Mouse (Mus musculus) lung, embryonic 16.5 days (tissue): ENCODE measurements around the gene Cpn1. TPM values are rescaled to one million over a fixed set of nuclear protein-coding genes. Genes with fewer than 3 reads are reported as not detected.
A peak's percentile ranks its signal among the peaks of the same experiment; 100 is the strongest.
"Not testable (repeated sequence)": the region's sequence is repeated elsewhere in the genome, so short reads cannot be mapped to it uniquely, and the experiment has no call there.

Experiments used
- ATAC-seq: fragments of 200-750 bp; cut with Nextera tagmentation; 2 replicates; pipeline ENCODE4 v1.8.0; 2017; ENCODE audit warnings: low read depth, mild to moderate bottlenecking, moderate library complexity
- H3K27ac ChIP-seq: fragments of 300-500 bp; sonication (generic); 2 replicates; pipeline ENCODE4 v1.5.1; 2014; ENCODE audit warnings: mild to moderate bottlenecking, control low read depth, low read length
- H3K27me3 ChIP-seq: fragments of 300-500 bp; sonication (generic); 2 replicates; pipeline ENCODE4 v1.6.1; 2014; ENCODE audit warnings: low read depth, low read length, mixed read lengths; ENCODE audit not compliant: control insufficient read depth, insufficient read depth
- H3K36me3 ChIP-seq: fragments of 300-500 bp; sonication (generic); 2 replicates; pipeline ENCODE4 v1.6.1; 2014; ENCODE audit warnings: low read length; ENCODE audit not compliant: control insufficient read depth, insufficient read depth
- H3K4me1 ChIP-seq: fragments of 300-500 bp; sonication (generic); replicated peaks from 2 replicates; pipeline ENCODE4 v1.6.1; 2014; ENCODE audit warnings: low read length, mixed read lengths; ENCODE audit not compliant: control insufficient read depth, insufficient read depth
- H3K4me2 ChIP-seq: fragments of 300-500 bp; sonication (generic); 2 replicates; pipeline ENCODE4 v1.6.1; 2014; ENCODE audit warnings: low read depth, low read length, control low read depth
- H3K4me3 ChIP-seq: fragments of 300-500 bp; sonication (generic); 2 replicates; pipeline ENCODE4 v1.5.1; 2014; ENCODE audit warnings: mild to moderate bottlenecking, low read length, control low read depth
- H3K9ac ChIP-seq: fragments of 300-500 bp; sonication (generic); 2 replicates; pipeline ENCODE4 v1.6.1; 2014; ENCODE audit warnings: low read length, control low read depth
- H3K9me3 ChIP-seq: fragments of 300-500 bp; sonication (generic); 2 replicates; pipeline ENCODE4 v1.6.1; 2016; ENCODE audit warnings: low read length; ENCODE audit not compliant: control insufficient read depth
- WGBS: fragments of 180-500 bp; shearing (Covaris S2); extraction: QIAGEN DNeasy Blood & Tissue Kit; methylation state at CpG from one replicate; pipeline ENCODE4 v1.1.7; 2014; 5-methylcytosine and 5-hydroxymethylcytosine counted together
- polyA plus RNA-seq: library from polyadenylated mRNA; unstranded; fragments of >200 nt; fragmentation: Nextera tagmentation; extraction: Ambion mirVana; gene quantifications from 2 replicates; pipeline ENCODE4 v1.2.1, GENCODE M21; 2015

Cpn1 gene
- polyA plus RNA-seq, 1 experiment from 2014 or later: 4.9 TPM

DNA sequence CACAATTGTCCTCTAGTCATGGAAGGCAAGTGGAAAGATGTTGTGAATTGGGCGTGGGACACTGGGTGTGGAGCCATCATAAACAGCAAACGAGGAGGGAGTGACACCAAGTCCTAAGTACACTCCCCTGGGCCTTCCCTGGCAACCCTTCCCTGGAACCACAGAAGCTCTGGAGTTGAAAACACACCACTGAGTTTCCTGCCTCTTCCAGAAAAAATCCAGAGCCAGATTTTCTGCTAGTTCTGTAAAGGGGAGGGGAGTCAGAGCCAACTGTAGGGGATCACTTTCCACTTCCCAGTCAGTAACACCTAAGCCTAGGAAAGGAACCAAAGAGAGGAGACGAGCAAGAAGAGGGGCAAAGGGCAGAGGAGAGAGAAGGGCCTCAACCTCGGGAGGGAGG is 29.0 kb downstream of the Cpn1 start:
- Histone ChIP-seq H3K4me1 (peaks cover 8% of the 10 kb centered on the region), H3K27me3 (no peaks in the 10 kb centered on the region), H3K4me2 (no peak overlapping the region), H3K36me3 (no peaks in the 10 kb centered on the region), H3K9ac (no peak overlapping the region), H3K27ac (no peak overlapping the region), H3K9me3 (no peaks in the 10 kb centered on the region), H3K4me3 (no peak overlapping the region)
- whole genome bisulfite sequencing: 18% methylated on average over 4 of the region's 4 CpGs
- peak; percentile 82 for ATAC-seq

DNA sequence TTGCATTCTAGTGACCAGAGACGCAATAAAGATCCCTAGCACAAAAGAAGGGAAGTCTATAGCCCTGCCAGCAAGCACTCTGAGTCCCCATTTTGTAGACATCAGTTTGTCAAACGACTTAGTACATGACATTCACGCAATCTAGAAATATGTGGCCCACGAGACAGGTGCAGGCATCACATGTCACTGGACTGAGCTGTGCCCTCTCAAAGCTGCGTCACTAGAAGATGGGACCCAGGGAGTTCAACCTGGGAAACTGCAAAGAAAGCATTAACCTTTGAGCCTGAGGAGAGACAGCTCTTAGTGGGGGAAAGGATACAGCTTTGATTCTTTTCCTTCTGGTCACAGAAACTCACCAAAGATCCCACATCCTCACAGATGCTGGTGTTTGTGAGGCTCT is 31.1 kb downstream of the Cpn1 start:
- no peaks in the 10 kb centered on the region for H3K9me3 ChIP-seq
- peaks cover 8% of the 10 kb centered on the region for H3K4me1 ChIP-seq
- no peak for ATAC-seq
- 69% methylated on average over 5 of the region's 5 CpGs for WGBS
- H3K27me3 ChIP-seq: no peaks in the 10 kb centered on the region
- no peak overlapping the region for H3K4me2 ChIP-seq
- no peak overlapping the region for H3K4me3 ChIP-seq
- no peaks in the 10 kb centered on the region for H3K36me3 ChIP-seq
- no peak overlapping the region for H3K27ac ChIP-seq
- H3K9ac ChIP-seq: no peak overlapping the region

DNA sequence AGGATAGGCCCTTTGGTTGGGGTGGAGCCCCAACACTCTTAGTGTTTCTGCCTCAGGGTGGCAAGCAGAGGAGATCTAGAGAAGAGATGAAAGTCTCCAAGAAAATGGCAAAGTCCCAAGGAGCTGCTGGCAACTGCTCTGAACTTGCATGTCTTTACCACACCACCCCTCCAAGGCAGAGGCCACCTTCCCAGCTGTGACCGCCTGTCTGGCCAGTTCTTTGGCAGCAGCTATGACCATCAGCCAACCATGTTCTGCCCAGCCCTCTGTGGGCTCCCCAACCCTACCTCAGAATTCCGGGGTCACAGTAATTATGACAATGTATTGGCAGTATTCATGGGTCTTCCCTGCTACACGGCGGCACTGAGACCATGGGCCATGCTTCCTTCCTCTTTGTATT is 31.5 kb downstream of the Cpn1 start:
- H3K9me3 ChIP-seq: no peaks in the 10 kb centered on the region
- no peak overlapping the region for H3K9ac ChIP-seq
- H3K4me3 ChIP-seq: no peak overlapping the region
- H3K4me2 ChIP-seq: no peak overlapping the region
- no peak overlapping the region for H3K27ac ChIP-seq
- peaks cover 8% of the 10 kb centered on the region for H3K4me1 ChIP-seq
- no peaks in the 10 kb centered on the region for H3K36me3 ChIP-seq
- WGBS: 68% methylated on average over 4 of the region's 4 CpGs
- ATAC-seq: no peak
- no peaks in the 10 kb centered on the region for H3K27me3 ChIP-seq

DNA sequence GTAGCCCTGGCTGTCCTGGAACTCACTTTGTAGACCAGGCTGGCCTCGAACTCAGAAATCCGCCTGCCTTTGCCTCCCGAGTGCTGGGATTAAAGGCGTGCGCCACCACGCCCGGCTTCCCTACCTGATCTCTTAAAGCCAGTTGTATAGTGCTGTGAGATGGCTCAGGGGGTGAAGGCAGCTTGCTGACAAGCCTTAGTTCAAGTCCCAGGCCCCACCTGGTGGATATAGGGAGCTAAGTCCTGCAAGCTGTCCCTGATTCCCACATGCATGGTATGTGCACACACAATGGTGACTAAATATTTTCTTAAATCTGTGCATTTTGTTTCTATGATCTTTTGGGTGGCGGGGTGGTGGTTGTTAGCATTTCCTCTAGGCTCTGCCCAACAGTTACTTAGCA is 33.4 kb downstream of the Cpn1 start:
- 81% methylated on average over 8 of the region's 8 CpGs for WGBS
- not testable (repeated sequence) for H3K27me3 ChIP-seq, H3K9ac ChIP-seq, H3K4me3 ChIP-seq, H3K4me1 ChIP-seq, H3K27ac ChIP-seq, H3K36me3 ChIP-seq, H3K4me2 ChIP-seq, ATAC-seq, H3K9me3 ChIP-seq

DNA sequence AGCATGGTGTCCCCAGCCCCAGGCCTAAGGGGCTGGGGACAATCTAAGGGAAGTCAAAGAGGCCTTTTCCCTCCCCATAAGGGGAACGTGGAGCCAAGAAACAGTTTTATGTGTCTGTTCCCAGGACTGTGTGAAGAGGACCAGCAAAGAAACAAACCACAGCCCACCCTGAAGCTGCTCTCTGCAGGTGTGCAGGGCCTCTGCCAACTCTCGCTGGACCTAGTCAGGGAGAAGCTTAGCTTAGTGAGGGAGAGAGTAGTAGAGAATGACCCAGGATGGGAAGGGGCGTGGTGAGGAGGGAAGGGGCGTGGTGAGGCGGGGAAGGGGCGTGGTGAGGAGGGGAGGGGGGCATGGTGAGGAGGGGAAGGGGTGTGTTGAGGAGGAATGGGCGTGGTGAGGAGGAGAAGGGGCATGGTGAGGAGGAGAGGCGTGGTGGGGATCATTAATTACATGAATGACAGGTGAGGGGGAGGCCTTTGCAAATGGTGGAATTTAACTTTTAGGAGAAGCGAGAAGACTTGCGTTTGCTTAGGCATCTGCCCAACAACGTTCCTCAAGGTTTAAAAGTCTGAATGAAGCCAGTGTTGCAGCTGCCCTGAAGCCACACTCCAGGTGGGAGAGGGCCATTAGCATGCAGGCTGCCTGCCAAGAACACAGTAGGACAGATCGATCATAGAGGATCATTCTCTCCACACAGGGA is 37.1 kb downstream of the Cpn1 start:
- Histone ChIP-seq H3K36me3 (no peaks in the 10 kb centered on the region), H3K9me3 (no peaks in the 10 kb centered on the region), H3K4me2 (no peak overlapping the region), H3K27me3 (no peaks in the 10 kb centered on the region), H3K4me1 (no peaks in the 10 kb centered on the region), H3K4me3 (no peak overlapping the region), H3K27ac (no peak overlapping the region), H3K9ac (no peak overlapping the region)
- ATAC-seq: peak; percentile 41; the same call in 1 of the 2 replicates
- 8% methylated on average over 12 of the region's 12 CpGs for WGBS

DNA sequence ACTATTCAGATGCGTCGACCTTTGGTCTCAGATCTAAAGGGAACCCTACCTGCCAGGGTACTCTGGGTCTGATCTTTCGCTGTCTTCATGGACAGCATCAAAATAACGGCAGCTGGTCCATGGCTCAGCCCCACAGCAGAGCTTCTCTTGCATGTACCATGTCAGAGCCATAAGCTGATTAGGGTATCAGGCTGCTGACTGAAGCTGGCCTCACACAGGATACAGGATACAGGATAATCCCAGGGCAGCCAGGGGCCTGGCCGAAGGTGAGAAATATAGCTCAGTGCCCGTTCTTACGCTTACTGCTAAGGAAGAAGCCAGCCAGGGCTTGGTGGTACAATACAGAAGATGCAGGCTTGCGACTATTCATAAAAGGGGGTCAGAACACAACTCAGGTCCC is 41.8 kb downstream of the Cpn1 start:
- H3K27ac ChIP-seq: no peak overlapping the region
- no peak overlapping the region for H3K4me2 ChIP-seq
- no peaks in the 10 kb centered on the region for H3K27me3 ChIP-seq
- 0 out of 2 replicates have a peak, but pooled peaks cover 3% of the 10 kb centered on the region for H3K4me1 ChIP-seq
- ATAC-seq: no peak
- no peaks in the 10 kb centered on the region for H3K36me3 ChIP-seq
- WGBS: 82% methylated on average over 8 of the region's 8 CpGs
- no peak overlapping the region for H3K4me3 ChIP-seq
- no peak overlapping the region for H3K9ac ChIP-seq
- H3K9me3 ChIP-seq: no peaks in the 10 kb centered on the region

DNA sequence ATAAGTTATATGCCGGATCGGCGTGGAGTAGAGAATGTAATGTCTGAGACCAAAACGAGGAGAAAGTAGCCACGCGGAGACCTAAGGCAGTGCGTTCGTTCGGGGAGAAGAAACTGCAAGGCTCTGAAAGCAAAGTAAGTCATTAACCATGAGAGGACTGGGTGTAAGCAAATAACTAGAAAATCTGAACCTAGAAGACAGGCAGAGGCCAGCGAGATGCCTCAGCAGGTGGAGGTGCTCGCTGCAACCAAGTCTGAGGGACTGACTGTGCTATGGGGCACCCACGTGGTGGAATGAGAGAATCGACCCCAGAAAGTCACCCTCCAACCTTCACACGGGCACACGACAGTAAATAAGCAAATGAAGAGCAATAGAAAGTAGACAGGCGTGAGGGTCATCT is 43.3 kb downstream of the Cpn1 start:
- Histone ChIP-seq H3K9me3 (no peaks in the 10 kb centered on the region), H3K27ac (no peak overlapping the region), H3K9ac (no peak overlapping the region), H3K4me1 (peaks cover 12% of the 10 kb centered on the region), H3K4me3 (no peak overlapping the region), H3K36me3 (no peaks in the 10 kb centered on the region), H3K27me3 (no peaks in the 10 kb centered on the region), H3K4me2 (no peak overlapping the region)
- no peak for ATAC-seq
- WGBS: 57% methylated on average over 16 of the region's 16 CpGs

DNA sequence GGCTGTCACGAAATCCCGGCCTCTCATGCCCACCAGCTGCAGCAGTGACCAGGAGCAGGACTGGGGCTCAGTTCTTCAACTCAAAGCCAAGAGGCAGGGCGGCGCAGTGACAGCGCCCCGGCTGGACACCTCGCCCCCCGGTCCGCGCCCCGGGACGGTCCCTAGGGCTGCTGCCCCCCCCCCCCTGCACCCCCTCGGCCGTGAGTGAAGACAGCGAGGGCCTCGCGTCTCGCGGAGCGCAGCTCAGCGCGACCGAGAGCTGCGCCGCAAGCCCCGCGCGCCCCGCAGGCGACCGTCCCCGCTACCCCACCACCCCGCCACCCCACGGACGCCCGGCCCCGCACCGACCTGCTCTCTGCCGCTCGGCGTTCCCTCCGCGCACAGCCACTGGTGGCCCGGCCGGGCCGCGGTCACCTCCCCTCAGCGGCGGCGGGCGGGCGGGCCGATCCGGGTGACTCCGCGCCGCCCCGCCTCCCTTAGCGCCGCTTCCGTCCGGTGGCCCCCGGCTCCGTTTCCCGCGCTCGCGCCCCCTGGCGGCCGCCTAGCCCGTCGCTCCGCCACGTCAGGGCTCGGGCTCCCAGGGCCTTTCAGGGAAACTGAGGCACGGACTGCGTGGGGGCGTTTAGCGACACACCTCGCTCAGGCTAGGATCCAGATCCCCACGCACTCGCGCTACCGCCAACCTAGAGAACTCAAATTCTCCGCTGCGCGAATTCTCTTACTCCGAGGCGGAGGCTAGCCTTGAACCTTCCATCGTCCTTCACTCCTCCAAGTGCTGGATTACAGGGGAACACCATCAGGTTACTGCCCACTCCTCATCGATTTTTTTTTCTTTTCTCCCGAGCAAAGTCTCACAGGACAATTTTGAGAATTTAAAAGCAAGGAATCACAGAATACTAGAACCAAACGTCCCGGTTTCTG is 46.3 kb downstream of the Cpn1 start, which contains the start of gene Dnmbp:
TSS of gene Dnmbp (minus strand) at position 423 of the 921 bp plus-strand sequence.
- Histone ChIP-seq H3K36me3 (no peaks in the 10 kb centered on the region), H3K27ac (peak within 1 kb of the TSS; percentile 77), H3K4me1 (peaks cover 15% of the 10 kb centered on the region), H3K9me3 (no peaks in the 10 kb centered on the region), H3K4me2 (peak within 1 kb of the TSS; percentile 65), H3K4me3 (peak within 1 kb of the TSS; percentile 77), H3K27me3 (no peaks in the 10 kb centered on the region), H3K9ac (peak within 1 kb of the TSS; percentile 88)
- WGBS: 3% methylated on average over 58 of the region's 94 CpGs
- ATAC-seq: peak; percentile 95

DNA sequence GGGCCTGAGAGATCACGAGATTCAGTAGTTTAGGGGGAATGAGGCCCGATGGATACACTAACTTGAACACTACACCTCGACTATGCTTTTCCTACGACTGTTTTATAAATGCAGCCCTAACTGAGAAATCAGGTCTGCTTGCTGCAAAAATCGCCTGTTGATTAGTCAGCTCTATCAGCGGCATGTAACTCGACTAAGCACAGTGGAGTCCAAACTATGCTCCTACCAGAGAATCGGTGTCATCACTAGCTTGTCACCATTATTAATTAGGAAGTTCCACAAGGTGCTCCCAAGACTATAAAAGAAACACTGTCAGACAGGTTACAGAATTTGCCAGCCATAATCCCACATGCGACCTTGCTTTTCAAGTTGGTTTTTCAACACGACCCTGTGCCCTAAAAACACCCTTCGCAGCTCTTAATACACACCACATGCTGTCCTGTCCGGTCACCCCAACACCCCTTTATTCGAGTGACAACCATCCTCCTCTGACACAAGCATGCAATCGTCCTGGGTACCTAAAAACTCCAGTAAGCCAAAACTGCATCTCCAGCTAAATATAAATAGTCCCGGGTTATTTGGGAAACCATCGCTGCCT is 47.1 kb downstream of the Cpn1 start:
- no peaks in the 10 kb centered on the region for H3K27me3 ChIP-seq
- no peaks in the 10 kb centered on the region for H3K9me3 ChIP-seq
- H3K9ac ChIP-seq: peak overlapping the region; percentile 88
- H3K4me2 ChIP-seq: peak overlapping the region; percentile 65
- H3K27ac ChIP-seq: peak overlapping the region; percentile 77; the same call in 1 of the 2 replicates
- H3K4me1 ChIP-seq: peaks cover 15% of the 10 kb centered on the region
- no peaks in the 10 kb centered on the region for H3K36me3 ChIP-seq
- WGBS: 13% methylated on average over 16 of the region's 16 CpGs
- peak overlapping the region; percentile 77 for H3K4me3 ChIP-seq
- ATAC-seq: no peak
